Mouse (Mus musculus): ENCODE measurements at regions not wholly inside any gene's neighbourhood (a gene's known extent, or its start where the extent isn't known, plus 50 kb on each side); places are given as distances from the start of the nearest gene placed in this dataset.

- TF ChIP-seq POLR2A (IDR thresholded peaks at IDR 0.05; ENCODE audit: borderline replicate concordance, extremely low read depth, low read depth, low read length): no peak
- TF ChIP-seq CTCF (IDR thresholded peaks at IDR 0.05; ENCODE audit: insufficient read depth, low read length): no peak
Measured at GRCm38 (mm10) chr1:164532196-164532595, 74.0 kb upstream of the Atp1b1 start.
